Mouse (Mus musculus) MEL (cell line): ENCODE measurements around the gene Alad.

Experiments
- CTCF ChIP-seq, 3 experiments: IDR thresholded peaks in 2 of 3; conservative IDR thresholded peaks in 1 of 3; 2 replicates each; pipeline ENCODE4 v1.5.1; 2011 to 2012; ENCODE audit warnings: low read length in 3 of 3, low read depth in 2 of 3, mild to moderate bottlenecking in 2 of 3, improper control_type of control experiment in 1 of 3, inconsistent platforms in 1 of 3, mixed read lengths in 1 of 3, moderate library complexity in 1 of 3; ENCODE audit not compliant: control insufficient read depth in 1 of 3, insufficient read depth in 1 of 3, poor library complexity in 1 of 3, severe bottlenecking in 1 of 3
- EP300 ChIP-seq, 2 experiments: IDR thresholded peaks; 2 replicates each; pipeline ENCODE4 v1.6.1; 2011; ENCODE audit warnings: improper control_type of control experiment in 2 of 2, low read length in 2 of 2, low read depth in 1 of 2, mild to moderate bottlenecking in 1 of 2
- JUND ChIP-seq: IDR thresholded peaks from 2 replicates; pipeline ENCODE4 v1.6.1; 2011; ENCODE audit warnings: low read depth, mild to moderate bottlenecking, improper control_type of control experiment, low read length
- MAFK ChIP-seq: IDR thresholded peaks from 2 replicates; pipeline ENCODE4 v1.6.1; 2011; ENCODE audit warnings: low read depth, mild to moderate bottlenecking, low read length, improper control_type of control experiment, borderline replicate concordance
- MAX ChIP-seq: IDR thresholded peaks from 2 replicates; pipeline ENCODE4 v1.6.1; 2011; ENCODE audit warnings: low read length, improper control_type of control experiment
- MYC ChIP-seq: IDR thresholded peaks from 2 replicates; pipeline ENCODE4 v1.6.1; 2011; ENCODE audit warnings: low read depth, mild to moderate bottlenecking, low read length, improper control_type of control experiment, moderate library complexity
- POLR2A ChIP-seq, 2 experiments: IDR thresholded peaks; 2 replicates each; pipeline ENCODE4 v1.6.1; 2011 to 2012; ENCODE audit warnings: low read length in 2 of 2, mild to moderate bottlenecking in 2 of 2, control low read depth in 1 of 2, improper control_type of control experiment in 1 of 2, low read depth in 1 of 2, moderate library complexity in 1 of 2; ENCODE audit not compliant: control insufficient read depth in 1 of 2, insufficient read depth in 1 of 2, poor library complexity in 1 of 2
- SIN3A ChIP-seq: IDR thresholded peaks from 2 replicates; pipeline ENCODE4 v1.6.1; 2012; ENCODE audit warnings: low read length, improper control_type of control experiment, inconsistent platforms
- TBP ChIP-seq: IDR thresholded peaks from 2 replicates; pipeline ENCODE4 v1.8.0; 2011; ENCODE audit warnings: low read depth, low read length, improper control_type of control experiment
- USF1 ChIP-seq: IDR thresholded peaks from 2 replicates; pipeline ENCODE4 v1.6.1; 2014; ENCODE audit warnings: low read depth, mild to moderate bottlenecking, inconsistent platforms, low read length, improper control_type of control experiment, moderate library complexity
- ZKSCAN1 ChIP-seq: IDR thresholded peaks from 2 replicates; pipeline ENCODE4 v1.6.1; 2012; ENCODE audit warnings: low read depth, mild to moderate bottlenecking, inconsistent platforms, low read length, improper control_type of control experiment, moderate library complexity
- ZNF384 ChIP-seq: IDR thresholded peaks from 2 replicates; pipeline ENCODE4 v1.6.1; 2012; ENCODE audit warnings: low read depth, mild to moderate bottlenecking, inconsistent platforms, low read length, improper control_type of control experiment

- no peak for TF ChIP-seq MAFK
- no peak for TF ChIP-seq CTCF (IDR thresholded peaks at IDR 0.05 in 2 of 3, conservative IDR thresholded peaks at IDR 0.05 in 1 of 3; ENCODE audit: control insufficient read depth in 1 of 3, insufficient read depth in 1 of 3, low read depth in 2 of 3, low read length in 3 of 3, poor library complexity in 1 of 3, severe bottlenecking in 1 of 3)
- TF ChIP-seq MYC: no peak
- TF ChIP-seq USF1: no peak
- no peak for TF ChIP-seq SIN3A
- TF ChIP-seq POLR2A (IDR thresholded peaks at IDR 0.05; ENCODE audit: control insufficient read depth in 1 of 2, insufficient read depth in 1 of 2, low read depth in 1 of 2, low read length in 2 of 2, poor library complexity in 1 of 2): no peak
- TF ChIP-seq ZNF384: no peak
- no peak for TF ChIP-seq EP300 (IDR thresholded peaks at IDR 0.05; ENCODE audit: low read depth in 1 of 2, low read length in 2 of 2)
- no peak for TF ChIP-seq ZKSCAN1
- TF ChIP-seq JUND: no peak
- no peak for TF ChIP-seq MAX
- TF ChIP-seq TBP: no peak
These were observed 40.1 kb upstream of the Alad start, which contains the start of gene Rgs3 for GRCm38 (mm10) chr4:62559797-62560329.
